Mouse (Mus musculus) kidney, embryonic 15.5 days (tissue): Measurements from ENCODE around the gene Apbb1. TPM values are rescaled to one million over a fixed set of nuclear protein-coding genes. Genes with fewer than 3 reads are reported as not detected.

Experiments
- ATAC-seq: fragments of 200-750 bp; cut with Nextera tagmentation; replicated peaks from 2 replicates; pipeline ENCODE4 v1.8.0; 2017; ENCODE audit warnings: moderate TSS enrichment; ENCODE audit not compliant: low FRiP score
- H3K27ac ChIP-seq: fragments of 300-500 bp; sonication (generic); 2 replicates; pipeline ENCODE4 v1.5.1; 2015; ENCODE audit warnings: mild to moderate bottlenecking, inconsistent platforms
- H3K27me3 ChIP-seq: fragments of 300-500 bp; sonication (generic); 2 replicates; pipeline ENCODE4 v1.6.1; 2015; ENCODE audit warnings: inconsistent platforms
- H3K36me3 ChIP-seq: fragments of 300-500 bp; sonication (generic); 2 replicates; pipeline ENCODE4 v1.6.1; 2015; ENCODE audit warnings: inconsistent platforms
- H3K4me1 ChIP-seq: fragments of 300-500 bp; sonication (generic); 2 replicates; pipeline ENCODE4 v1.6.1; 2015; ENCODE audit warnings: inconsistent platforms
- H3K4me2 ChIP-seq: fragments of 300-500 bp; sonication (generic); 2 replicates; pipeline ENCODE4 v1.6.1; 2015; ENCODE audit warnings: moderate library complexity, mild to moderate bottlenecking, inconsistent platforms
- H3K4me3 ChIP-seq: fragments of 300-500 bp; sonication (generic); replicated peaks from 2 replicates; pipeline ENCODE4 v1.5.1; 2015; ENCODE audit warnings: mild to moderate bottlenecking, inconsistent platforms
- H3K9ac ChIP-seq: fragments of 300-500 bp; sonication (generic); 2 replicates; pipeline ENCODE4 v1.6.1; 2015; ENCODE audit warnings: mild to moderate bottlenecking, inconsistent platforms
- H3K9me3 ChIP-seq: fragments of 300-500 bp; sonication (generic); replicated peaks from 2 replicates; pipeline ENCODE4 v1.6.1; 2016; ENCODE audit warnings: inconsistent platforms
- WGBS: fragments of 180-500 bp; shearing (Covaris S2); methylation state at CpG from one replicate; pipeline ENCODE4 v1.1.7; 2015; ENCODE audit warnings: mixed read lengths; 5-methylcytosine and 5-hydroxymethylcytosine counted together
- polyA plus RNA-seq: library from polyadenylated mRNA; unstranded; fragments of >200 nt; fragmentation: Nextera tagmentation; extraction: Ambion mirVana; gene quantifications from 2 replicates; pipeline ENCODE4 v1.2.1, GENCODE M21; 2015

The Apbb1 gene
- polyA plus RNA-seq, 1 experiment from 2014 or later: 56.9 TPM

DNA sequence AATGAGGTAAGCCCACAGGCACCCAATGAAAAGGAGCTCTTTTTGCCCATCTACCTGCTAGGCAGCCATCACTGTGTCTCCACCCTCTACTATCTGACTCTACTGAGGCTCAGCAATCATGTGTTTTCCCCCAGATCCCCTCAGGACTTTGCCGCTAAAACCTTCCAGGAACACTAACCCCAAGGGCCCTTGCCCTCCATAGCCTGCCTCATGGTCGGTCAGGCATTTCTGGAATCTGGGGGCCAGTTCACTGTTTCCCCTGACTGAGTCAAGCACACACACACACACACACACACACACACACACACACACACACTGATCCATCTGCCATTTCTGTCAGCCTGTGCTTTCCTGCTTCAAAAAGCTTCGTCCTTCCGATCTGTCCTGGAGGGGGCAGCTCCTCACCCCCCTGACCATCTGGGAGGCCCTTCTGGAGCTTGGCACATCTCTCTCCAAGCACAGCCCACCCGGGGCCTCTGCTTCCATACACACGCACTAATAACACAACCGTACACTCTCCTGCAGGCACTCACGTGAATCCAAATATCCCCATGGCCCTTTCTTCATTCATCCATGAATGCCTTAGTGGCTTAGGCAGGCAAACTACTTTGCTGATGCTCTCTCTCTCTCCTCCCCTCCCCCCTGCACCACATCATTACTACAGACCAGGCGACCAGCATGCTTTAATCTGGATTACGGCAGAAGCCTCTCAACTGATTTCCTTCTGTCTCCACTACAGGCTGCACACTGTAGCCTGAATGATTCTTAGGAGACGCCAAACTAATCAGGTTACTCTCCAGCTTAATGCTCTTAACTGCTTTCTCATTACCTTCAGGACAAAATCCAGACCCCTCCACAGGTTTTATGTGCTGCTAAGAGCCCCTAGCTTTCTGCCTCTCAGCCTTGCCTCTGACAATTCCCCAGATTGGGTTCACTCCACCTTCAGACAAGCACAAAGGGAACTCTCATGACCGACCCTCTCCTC lies 11.6 kb downstream of the Apbb1 start:
- H3K36me3 ChIP-seq: peaks cover 48% of the 10 kb centered on the region
- H3K4me1 ChIP-seq: peaks cover 24% of the 10 kb centered on the region
- no peaks in the 10 kb centered on the region for H3K9me3 ChIP-seq
- 28% methylated on average over 12 of the region's 12 CpGs for WGBS
- no peak overlapping the region for H3K27ac ChIP-seq
- H3K27me3 ChIP-seq: no peaks in the 10 kb centered on the region
- H3K4me3 ChIP-seq: no peak overlapping the region
- ATAC-seq: peak; percentile 31; the same call in 1 of the 2 replicates
- no peak overlapping the region for H3K9ac ChIP-seq
- H3K4me2 ChIP-seq: no peak overlapping the region

DNA sequence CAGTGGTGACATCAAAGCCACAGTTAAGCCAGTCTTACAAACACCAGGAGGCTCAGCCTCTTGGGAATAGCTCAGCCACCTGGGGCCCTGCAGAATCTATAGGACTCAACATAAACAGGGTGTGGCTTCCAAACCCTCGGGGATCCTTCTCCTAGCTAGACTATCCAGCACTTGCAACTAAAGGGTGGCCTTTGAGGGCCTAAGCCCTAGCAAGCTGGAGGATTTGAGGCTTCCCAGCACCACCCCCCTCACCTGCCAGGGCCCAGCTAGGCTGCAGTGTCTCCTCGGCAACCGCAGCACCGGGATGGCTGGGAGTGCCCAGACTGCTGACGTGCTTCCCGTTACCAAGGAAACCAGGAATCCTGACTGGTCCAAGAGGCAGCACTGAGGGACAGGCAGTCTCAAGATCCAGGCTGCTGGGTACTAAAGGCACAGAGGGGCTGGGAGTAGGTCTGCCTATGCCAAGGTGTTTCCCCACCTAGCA lies 12.4 kb downstream of the Apbb1 start:
- Histone ChIP-seq H3K27ac (no peak overlapping the region), H3K9me3 (no peaks in the 10 kb centered on the region), H3K9ac (no peak overlapping the region), H3K36me3 (peaks cover 50% of the 10 kb centered on the region), H3K4me3 (no peak overlapping the region), H3K27me3 (no peaks in the 10 kb centered on the region), H3K4me2 (no peak overlapping the region), H3K4me1 (peaks cover 24% of the 10 kb centered on the region)
- peak; percentile 70 for ATAC-seq
- WGBS: 9% methylated on average over 6 of the region's 6 CpGs

DNA sequence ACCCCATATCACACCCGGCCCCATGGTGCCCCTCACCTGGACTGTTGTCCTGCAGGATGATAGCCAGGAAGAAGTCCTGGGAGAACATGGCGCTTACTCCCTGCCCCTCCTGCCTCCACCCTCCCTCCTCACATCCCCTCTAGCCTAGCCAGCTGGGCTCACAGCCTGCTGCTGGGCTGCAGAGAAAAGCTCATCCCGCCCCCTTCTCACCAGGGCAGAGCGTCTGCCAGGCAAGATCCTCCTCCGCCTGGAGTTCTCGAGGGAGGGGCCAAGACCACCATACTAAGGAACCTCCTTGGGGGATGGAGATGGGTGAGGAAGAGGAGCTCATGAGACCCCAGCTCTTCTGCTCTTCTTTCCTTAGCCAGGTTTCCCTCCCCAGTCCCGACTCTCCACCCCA lies 12.9 kb downstream of the Apbb1 start:
- ATAC-seq: peak; percentile 24; the same call in 1 of the 2 replicates
- no peak overlapping the region for H3K4me3 ChIP-seq
- no peak overlapping the region for H3K4me2 ChIP-seq
- H3K9ac ChIP-seq: no peak overlapping the region
- no peaks in the 10 kb centered on the region for H3K27me3 ChIP-seq
- no peak overlapping the region for H3K27ac ChIP-seq
- WGBS: 27% methylated on average over 7 of the region's 7 CpGs
- H3K36me3 ChIP-seq: peaks cover 46% of the 10 kb centered on the region
- no peaks in the 10 kb centered on the region for H3K9me3 ChIP-seq
- peaks cover 24% of the 10 kb centered on the region for H3K4me1 ChIP-seq

DNA sequence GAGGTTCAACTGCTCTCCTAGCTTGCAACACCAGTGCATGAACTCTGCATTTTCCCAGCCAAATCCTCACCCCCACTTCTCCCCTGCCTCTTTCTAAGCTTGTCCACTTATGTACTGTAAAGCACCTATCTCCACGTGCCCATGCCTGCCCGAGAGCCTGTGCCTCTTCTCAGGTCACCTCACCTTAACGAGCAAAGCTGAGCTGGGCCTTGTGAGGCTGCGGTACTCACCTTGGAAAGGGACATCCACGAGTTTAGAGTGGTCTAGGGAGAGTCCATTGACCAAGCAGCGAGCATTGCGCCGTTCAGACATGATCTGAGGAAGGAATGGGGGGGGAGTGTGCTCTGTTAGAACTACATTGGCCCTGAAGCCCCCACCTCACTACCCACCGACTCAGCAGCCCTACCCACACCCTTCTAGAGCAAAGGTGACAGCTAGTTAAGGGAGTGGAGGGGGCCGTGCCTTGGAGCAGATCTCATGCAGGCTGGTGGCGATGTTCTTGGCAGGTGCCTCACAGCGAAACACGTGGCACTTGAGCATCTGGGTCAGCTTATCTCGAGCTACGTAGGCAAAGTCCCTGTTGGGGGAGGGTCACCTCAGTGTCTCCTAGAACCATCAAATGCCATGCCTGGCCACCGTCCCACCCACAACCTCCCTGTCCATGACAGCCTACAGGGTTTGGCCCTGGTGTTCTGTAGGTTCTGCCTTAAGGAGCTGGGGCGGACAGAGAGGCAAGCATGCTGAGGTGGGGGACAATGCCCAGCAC lies 16.2 kb downstream of the Apbb1 start:
- Histone ChIP-seq H3K36me3 (peaks cover 43% of the 10 kb centered on the region), H3K27ac (no peak overlapping the region), H3K4me2 (no peak overlapping the region), H3K9ac (no peak overlapping the region), H3K4me3 (no peak overlapping the region), H3K4me1 (peaks cover 19% of the 10 kb centered on the region), H3K9me3 (no peaks in the 10 kb centered on the region), H3K27me3 (no peaks in the 10 kb centered on the region)
- 91% methylated on average over 17 of the region's 17 CpGs for WGBS
- ATAC-seq: 0 out of 2 replicates have a peak, but pooled peaks have one; percentile 9

DNA sequence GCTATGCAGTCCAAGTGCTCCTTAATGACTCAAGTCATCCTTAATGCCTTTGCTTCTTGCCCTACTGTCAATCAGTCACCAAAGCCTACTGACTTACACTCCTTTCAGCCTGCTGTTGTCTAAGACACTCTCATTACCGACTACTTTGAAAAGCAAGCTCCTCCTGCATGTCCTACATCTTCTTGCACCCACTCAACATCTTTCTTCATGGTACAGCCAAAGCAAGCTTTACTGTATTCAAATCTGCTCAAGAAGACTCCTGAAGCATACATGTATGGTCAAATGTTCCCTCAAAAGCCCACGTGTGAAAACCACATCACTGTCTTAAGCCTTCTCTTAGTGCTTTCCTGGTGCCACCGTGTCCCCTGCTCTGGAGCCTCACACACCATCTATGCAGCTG lies 18.1 kb downstream of the Apbb1 start:
- Histone ChIP-seq H3K27ac (no peak overlapping the region), H3K4me2 (no peak overlapping the region), H3K36me3 (peaks cover 61% of the 10 kb centered on the region), H3K9ac (no peak overlapping the region), H3K9me3 (no peaks in the 10 kb centered on the region), H3K4me3 (no peak overlapping the region), H3K27me3 (no peaks in the 10 kb centered on the region), H3K4me1 (peaks cover under 1% of the 10 kb centered on the region; the same call in 1 of the 2 replicates)
- no peak for ATAC-seq
- WGBS: 82% methylated on average over 3 of the region's 3 CpGs

DNA sequence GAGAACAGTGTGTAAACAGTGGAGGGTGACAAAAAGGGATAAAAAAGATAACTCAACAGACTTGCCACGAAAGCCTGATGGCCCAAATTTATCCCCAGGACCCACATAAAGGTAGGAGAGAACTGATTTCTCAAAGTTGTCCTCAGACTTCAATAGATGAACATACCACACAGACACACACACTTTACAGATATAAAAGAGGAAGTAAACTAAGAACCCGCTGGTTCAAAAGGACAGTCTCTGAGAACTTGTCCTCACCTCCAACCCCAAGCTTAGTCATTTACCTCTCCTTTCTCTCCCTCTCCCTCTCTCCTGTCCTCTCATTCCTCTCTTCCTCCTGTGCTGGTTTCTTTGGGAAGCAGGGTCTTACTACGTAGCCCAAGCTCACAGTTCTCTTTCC lies 19.1 kb downstream of the Apbb1 start:
- H3K4me1 ChIP-seq: no peaks in the 10 kb centered on the region
- H3K9ac ChIP-seq: no peak overlapping the region
- peaks cover 66% of the 10 kb centered on the region for H3K36me3 ChIP-seq
- no peak overlapping the region for H3K4me2 ChIP-seq
- ATAC-seq: no peak
- WGBS: 93% methylated on average over 3 of the region's 3 CpGs
- H3K9me3 ChIP-seq: no peaks in the 10 kb centered on the region
- H3K27me3 ChIP-seq: no peaks in the 10 kb centered on the region
- no peak overlapping the region for H3K27ac ChIP-seq
- no peak overlapping the region for H3K4me3 ChIP-seq

DNA sequence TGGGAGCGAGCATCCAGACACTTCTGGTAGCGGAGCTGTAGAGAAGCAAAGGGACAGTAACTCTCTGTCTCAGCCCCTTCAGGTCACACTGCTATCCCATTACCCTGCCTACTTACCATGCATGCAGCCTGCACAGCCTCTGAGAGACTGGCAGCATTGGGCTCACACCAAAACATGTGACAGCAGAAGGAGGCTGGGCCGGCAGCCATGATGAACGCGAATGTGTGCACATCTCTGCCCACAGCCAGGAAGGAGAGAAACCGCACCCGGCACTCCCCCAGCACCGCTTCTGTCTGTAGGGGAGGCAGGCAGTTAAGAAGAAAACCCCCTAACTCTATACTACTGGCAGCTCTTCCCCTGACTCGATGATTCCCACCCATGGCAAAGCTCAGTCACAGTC lies 22.4 kb downstream of the Apbb1 start:
- WGBS: 83% methylated on average over 9 of the region's 9 CpGs
- no peak for ATAC-seq
- peaks cover 45% of the 10 kb centered on the region for H3K36me3 ChIP-seq
- H3K27me3 ChIP-seq: no peaks in the 10 kb centered on the region
- H3K9ac ChIP-seq: no peak overlapping the region
- H3K4me2 ChIP-seq: no peak overlapping the region
- no peak overlapping the region for H3K27ac ChIP-seq
- H3K4me1 ChIP-seq: peaks cover 12% of the 10 kb centered on the region
- no peak overlapping the region for H3K4me3 ChIP-seq
- H3K9me3 ChIP-seq: no peaks in the 10 kb centered on the region

DNA sequence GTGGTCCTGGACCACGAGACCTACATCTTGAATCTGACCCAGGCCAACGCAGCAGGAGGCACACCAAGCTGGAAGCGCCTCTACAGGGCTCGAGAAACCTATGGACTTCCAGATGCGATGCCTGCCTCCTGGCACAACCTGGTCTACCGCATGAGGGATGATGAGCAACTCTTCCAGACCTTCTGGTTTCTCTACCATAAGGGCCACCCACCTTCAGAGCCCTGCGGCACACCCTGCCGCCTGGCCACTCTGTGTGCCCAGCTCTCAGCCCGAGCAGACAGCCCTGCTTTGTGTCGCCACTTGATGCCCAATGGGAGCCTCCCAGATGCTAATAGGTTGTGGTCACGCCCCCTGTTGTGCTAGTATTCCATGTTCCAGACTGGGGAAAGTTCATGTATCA lies 23.8 kb downstream of the Apbb1 start:
- H3K4me2 ChIP-seq: no peak overlapping the region
- H3K4me1 ChIP-seq: peaks cover 16% of the 10 kb centered on the region
- WGBS: 82% methylated on average over 11 of the region's 11 CpGs
- H3K9me3 ChIP-seq: no peaks in the 10 kb centered on the region
- no peak overlapping the region for H3K4me3 ChIP-seq
- no peak overlapping the region for H3K9ac ChIP-seq
- peaks cover 45% of the 10 kb centered on the region for H3K36me3 ChIP-seq
- H3K27ac ChIP-seq: no peak overlapping the region
- ATAC-seq: no peak
- no peaks in the 10 kb centered on the region for H3K27me3 ChIP-seq

DNA sequence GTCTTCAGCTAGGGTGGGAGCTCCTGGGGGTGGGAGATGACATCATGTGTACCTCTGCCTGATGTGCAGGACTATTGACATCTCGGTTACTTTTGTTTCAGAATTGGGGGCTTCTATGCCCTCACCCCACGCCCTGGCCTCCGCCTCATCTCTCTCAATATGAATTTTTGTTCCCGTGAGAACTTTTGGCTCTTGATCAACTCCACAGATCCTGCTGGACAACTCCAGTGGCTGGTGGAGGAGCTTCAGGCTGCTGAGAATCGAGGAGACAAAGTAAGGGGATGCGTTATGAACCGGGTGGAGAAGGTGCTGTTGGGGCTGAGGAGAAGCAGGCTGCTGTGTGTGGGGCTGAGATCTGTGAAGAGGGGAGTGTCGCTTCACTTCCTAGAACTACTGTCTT lies 25.0 kb downstream of the Apbb1 start:
- Histone ChIP-seq H3K4me2 (no peak overlapping the region), H3K4me3 (no peak overlapping the region), H3K27ac (no peak overlapping the region), H3K9ac (no peak overlapping the region), H3K36me3 (peaks cover 40% of the 10 kb centered on the region), H3K27me3 (no peaks in the 10 kb centered on the region), H3K4me1 (peaks cover 16% of the 10 kb centered on the region), H3K9me3 (no peaks in the 10 kb centered on the region)
- no peak for ATAC-seq
- 89% methylated on average over 8 of the region's 8 CpGs for WGBS

DNA sequence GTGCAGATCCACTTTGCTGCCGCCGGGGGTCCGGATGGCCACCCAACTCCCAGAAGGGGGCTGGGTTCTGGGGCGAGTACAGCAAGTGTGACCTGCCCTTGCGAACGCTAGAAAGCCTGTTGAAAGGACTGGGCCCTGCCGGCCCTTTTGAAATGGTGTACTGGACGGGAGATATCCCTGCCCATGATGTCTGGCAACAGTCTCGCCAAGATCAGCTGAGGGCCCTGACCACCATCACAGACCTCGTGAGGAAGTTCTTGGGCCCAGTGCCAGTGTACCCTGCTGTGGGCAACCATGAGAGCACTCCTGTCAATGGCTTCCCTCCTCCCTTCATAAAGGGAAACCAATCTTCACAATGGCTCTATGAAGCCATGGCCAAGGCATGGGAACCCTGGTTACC lies 25.9 kb downstream of the Apbb1 start:
- Histone ChIP-seq H3K27me3 (no peaks in the 10 kb centered on the region), H3K4me1 (peaks cover 16% of the 10 kb centered on the region), H3K4me3 (no peak overlapping the region), H3K4me2 (peak overlapping the region; percentile 77; the same call in 1 of the 2 replicates), H3K9ac (no peak overlapping the region), H3K27ac (no peak overlapping the region), H3K36me3 (peaks cover 36% of the 10 kb centered on the region), H3K9me3 (no peaks in the 10 kb centered on the region)
- WGBS: 89% methylated on average over 10 of the region's 10 CpGs
- ATAC-seq: no peak

DNA sequence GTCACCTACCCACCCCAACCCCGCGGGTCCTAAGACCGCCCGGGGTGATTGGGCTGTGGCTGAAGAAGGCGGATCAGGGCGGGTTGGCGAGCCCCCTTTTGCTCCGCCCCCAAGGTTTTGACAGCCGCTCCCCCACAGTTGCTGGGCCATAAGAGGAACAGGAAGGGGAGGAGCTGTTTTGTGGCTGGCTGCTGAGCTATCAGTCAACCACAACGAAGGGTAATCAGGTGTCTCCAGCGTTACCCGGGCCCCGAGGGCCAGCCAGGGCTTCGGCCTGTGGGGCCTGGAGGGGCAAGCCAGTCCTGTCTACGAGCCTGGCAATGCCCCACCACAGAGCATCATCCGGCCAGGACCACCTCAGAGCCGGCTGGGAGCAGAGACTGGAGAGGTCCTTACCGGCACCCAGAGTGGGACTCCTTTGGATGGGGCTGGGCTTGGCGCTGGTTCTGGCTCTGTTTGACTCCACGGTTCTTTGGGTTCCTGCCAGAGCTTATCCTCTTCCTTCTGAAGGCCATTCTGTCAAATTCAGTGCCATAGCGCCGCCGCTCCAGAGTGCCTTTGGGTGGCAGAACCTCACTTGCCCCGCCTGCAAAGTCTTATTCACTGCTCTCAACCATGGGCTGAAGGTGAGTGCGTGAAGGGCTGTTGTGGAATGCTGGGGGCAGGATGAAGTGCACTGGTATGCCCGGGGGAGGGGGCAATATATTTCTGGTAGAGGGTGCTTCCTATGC lies 27.1 kb downstream of the Apbb1 start, which contains the start of gene Smpd1:
Gene Smpd1, plus strand, starts transcription at position 149 of the 731 bp plus-strand sequence.
- Histone ChIP-seq H3K36me3 (peaks cover 28% of the 10 kb centered on the region), H3K4me3 (peak within 1 kb of the TSS; percentile 64), H3K27ac (peak within 1 kb of the TSS; percentile 73), H3K9me3 (no peaks in the 10 kb centered on the region), H3K9ac (peak within 1 kb of the TSS; percentile 71), H3K27me3 (no peaks in the 10 kb centered on the region), H3K4me1 (peaks cover 16% of the 10 kb centered on the region), H3K4me2 (peak within 1 kb of the TSS; percentile 77)
- ATAC-seq: peak; percentile 95
- WGBS: 3% methylated on average over 26 of the region's 26 CpGs
